Mouse (Mus musculus) megakaryocyte, embryonic 14.5 days (primary cell): ENCODE measurements around the gene Invs.

Experiments used
- FLI1 ChIP-seq: IDR thresholded peaks from 2 replicates; pipeline ENCODE4 v1.6.1; 2012; ENCODE audit warnings: low read length, inconsistent platforms, mixed read lengths
- GATA1 ChIP-seq: IDR thresholded peaks from 3 replicates; pipeline ENCODE4 v1.6.1; 2012; ENCODE audit warnings: mixed read lengths, low read length, inconsistent platforms, borderline replicate concordance

GRCm38 (mm10) chr4:48242482-48242881 lies 37.1 kb upstream of the Invs start:
- no peak for TF ChIP-seq GATA1
- no peak for TF ChIP-seq FLI1
